Comparison of ENCODE assay signal across 16 mouse cellular contexts in genomic region chr3:66695125-66695524, GRCm38 (mm10).
"Had no signal": no experiment of that assay in that cellular context is flagged by ENCODE, and none has a peak within 500 bp of the region (broad histone marks: within the 10 kb centered on the region; RNA-seq: fewer than 3 reads in every experiment).

No protein-coding gene starts in this region.

- H3K9me3 ChIP-seq: neural tube, embryonic 13.5 days; neural tube, embryonic 15.5 days; stomach, embryonic 15.5 days had no signal

- H3K36me3 ChIP-seq: neural tube, embryonic 13.5 days; neural tube, embryonic 15.5 days; stomach, embryonic 15.5 days had no signal

- H3K4me2 ChIP-seq: neural tube, embryonic 13.5 days; neural tube, embryonic 15.5 days; stomach, embryonic 15.5 days had no signal

- H3K27ac ChIP-seq: neural tube, embryonic 13.5 days; neural tube, embryonic 15.5 days; stomach, embryonic 15.5 days; stomach, postnatal 0 days had no signal

- H3K4me1 ChIP-seq: neural tube, embryonic 13.5 days; neural tube, embryonic 15.5 days; stomach, embryonic 15.5 days had no signal

- H3K9ac ChIP-seq: neural tube, embryonic 13.5 days; neural tube, embryonic 15.5 days; stomach, embryonic 15.5 days had no signal

- DNase-seq: retina, postnatal 1 day; right cerebral cortex, adult 18-20 months; right cerebral cortex, postnatal 14 days; right cerebral cortex, postnatal 25 days; right cerebral cortex, postnatal 4 days; spleen, adult 18-20 months; thymus, adult 18-20 months; thymus, adult 2 months; thymus, postnatal 14 days; thymus, postnatal 25 days; thymus, postnatal 36 days; thymus, postnatal 4 days had no signal

- H3K4me3 ChIP-seq: neural tube, embryonic 13.5 days; neural tube, embryonic 15.5 days; stomach, embryonic 15.5 days had no signal

- H3K27me3 ChIP-seq: neural tube, embryonic 13.5 days; neural tube, embryonic 15.5 days; stomach, embryonic 15.5 days had no signal
